Mouse (Mus musculus): ENCODE measurements at regions not wholly inside any gene's neighbourhood (a gene's known extent, or its start where the extent isn't known, plus 50 kb on each side); places are given as distances from the start of the nearest gene placed in this dataset.

DNA sequence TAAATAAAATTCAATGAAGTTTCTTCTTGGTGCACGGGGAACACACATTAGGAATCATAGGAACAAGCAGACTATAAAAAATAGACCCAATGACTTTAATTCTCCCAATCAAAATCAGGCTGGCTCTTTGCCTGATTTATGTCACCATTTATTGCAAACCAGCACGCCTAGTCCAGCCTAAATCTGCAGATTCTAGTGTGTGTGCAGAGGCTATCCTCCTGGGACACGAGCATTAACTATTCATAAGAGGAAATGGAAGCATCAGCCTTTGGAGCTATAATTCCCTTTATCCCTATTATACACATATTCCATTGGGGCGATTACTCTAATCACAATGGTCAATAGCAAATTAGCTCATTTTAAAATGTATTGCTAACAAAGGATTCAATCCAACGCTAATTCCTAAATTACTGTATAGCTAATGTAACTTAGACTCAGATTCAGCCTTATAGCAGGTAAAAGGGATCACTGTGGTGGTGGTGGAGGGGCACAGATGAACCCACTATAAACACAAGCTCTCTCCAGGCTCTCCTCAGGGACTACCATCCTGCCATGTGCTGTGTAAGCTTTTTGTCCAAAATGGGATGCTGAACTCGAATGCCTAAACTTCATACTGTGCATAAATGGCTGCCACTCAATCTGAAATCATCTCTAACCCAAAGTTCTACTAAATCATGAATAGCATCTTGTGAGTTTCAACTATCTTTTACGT, 130.7 kb upstream of the Tmtc1 start:
- no peak for ATAC-seq (replicated peaks; ENCODE audit: insufficient number of reproducible peaks, low FRiP score, low TSS enrichment, low read depth)
- H3K9me3 ChIP-seq (replicated peaks; ENCODE audit: control insufficient read depth, low read length) = no peaks in the 10 kb centered on the region
- no peak overlapping the region for H3K4me2 ChIP-seq (ENCODE audit: low read depth, low read length)
- H3K27me3 ChIP-seq (ENCODE audit: control insufficient read depth, insufficient read depth, low read length) = no peaks in the 10 kb centered on the region
- H3K27ac ChIP-seq (replicated peaks; ENCODE audit: low read depth, low read length) = no peak overlapping the region
- no peak overlapping the region for H3K4me3 ChIP-seq (ENCODE audit: low read depth, low read length)
- H3K36me3 ChIP-seq (replicated peaks; ENCODE audit: control insufficient read depth, insufficient read depth, low read depth, low read length) = no peaks in the 10 kb centered on the region
- H3K4me1 ChIP-seq (ENCODE audit: control insufficient read depth, insufficient read depth, low read length) = no peaks in the 10 kb centered on the region
- WGBS = 81% methylated on average over 7 of the region's 7 CpGs
- no peak for DNase-seq (ENCODE audit: low spot score)
- H3K9ac ChIP-seq (replicated peaks; ENCODE audit: low read length) = no peak overlapping the region

DNA sequence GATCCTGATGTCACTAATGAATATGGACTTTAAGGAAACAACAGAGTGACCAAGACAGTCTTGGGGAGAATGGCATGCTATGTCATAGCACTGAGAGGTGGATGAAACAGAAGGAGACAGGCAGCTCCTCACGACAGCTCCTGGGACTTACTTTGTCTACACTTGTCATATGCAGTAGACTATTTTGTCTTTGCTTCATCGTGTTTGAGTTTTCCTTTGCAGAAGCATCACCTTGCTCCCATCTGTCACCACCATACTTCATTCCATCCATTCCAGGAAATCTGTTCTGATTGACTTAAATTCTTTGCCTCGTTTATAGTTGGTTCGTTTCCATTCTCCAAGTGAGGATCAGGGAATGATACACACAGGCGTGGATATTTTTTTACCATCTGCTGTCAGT, 128.0 kb upstream of the Tmtc1 start:
- Histone ChIP-seq H3K4me1 (ENCODE audit: control insufficient read depth, insufficient read depth, low read length) (no peaks in the 10 kb centered on the region), H3K4me3 (ENCODE audit: low read depth, low read length) (no peak overlapping the region), H3K27me3 (ENCODE audit: control insufficient read depth, insufficient read depth, low read length) (no peaks in the 10 kb centered on the region), H3K36me3 (replicated peaks; ENCODE audit: control insufficient read depth, insufficient read depth, low read depth, low read length) (no peaks in the 10 kb centered on the region), H3K9ac (replicated peaks; ENCODE audit: low read length) (no peak overlapping the region), H3K9me3 (replicated peaks; ENCODE audit: control insufficient read depth, low read length) (no peaks in the 10 kb centered on the region), H3K4me2 (ENCODE audit: low read depth, low read length) (no peak overlapping the region), H3K27ac (replicated peaks; ENCODE audit: low read depth, low read length) (no peak overlapping the region)
- ATAC-seq (replicated peaks; ENCODE audit: insufficient number of reproducible peaks, low FRiP score, low TSS enrichment, low read depth) (no peak), DNase-seq (ENCODE audit: low spot score) (no peak)
- 81% methylated on average over 5 of the region's 5 CpGs for WGBS

DNA sequence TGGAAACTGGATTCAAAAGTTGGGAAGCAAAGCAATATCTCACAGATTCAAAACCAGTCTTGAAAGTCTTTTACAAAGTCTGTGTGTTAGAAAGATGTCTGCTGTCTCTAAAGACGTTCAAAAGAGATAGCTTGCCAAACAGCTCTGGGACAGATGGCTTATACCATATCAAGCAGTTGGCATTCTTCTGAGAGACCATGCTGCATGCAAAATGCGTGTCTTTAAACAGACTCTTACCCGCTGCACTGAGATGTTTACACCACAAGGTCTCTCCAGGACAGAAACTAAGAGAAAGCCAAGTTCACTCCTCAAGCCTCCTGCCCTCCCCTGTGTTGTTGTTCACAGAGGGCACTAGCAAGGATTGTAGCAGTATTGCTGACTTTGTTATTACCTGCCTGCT, 127.5 kb upstream of the Tmtc1 start:
- Histone ChIP-seq H3K36me3 (replicated peaks; ENCODE audit: control insufficient read depth, insufficient read depth, low read depth, low read length) (no peaks in the 10 kb centered on the region), H3K9ac (replicated peaks; ENCODE audit: low read length) (no peak overlapping the region), H3K4me3 (ENCODE audit: low read depth, low read length) (no peak overlapping the region), H3K4me1 (ENCODE audit: control insufficient read depth, insufficient read depth, low read length) (no peaks in the 10 kb centered on the region), H3K27ac (replicated peaks; ENCODE audit: low read depth, low read length) (no peak overlapping the region), H3K9me3 (replicated peaks; ENCODE audit: control insufficient read depth, low read length) (no peaks in the 10 kb centered on the region), H3K4me2 (ENCODE audit: low read depth, low read length) (no peak overlapping the region), H3K27me3 (ENCODE audit: control insufficient read depth, insufficient read depth, low read length) (no peaks in the 10 kb centered on the region)
- WGBS = 73% methylated on average over 3 of the region's 3 CpGs
- DNase-seq (ENCODE audit: low spot score) (no peak), ATAC-seq (replicated peaks; ENCODE audit: insufficient number of reproducible peaks, low FRiP score, low TSS enrichment, low read depth) (no peak)

DNA sequence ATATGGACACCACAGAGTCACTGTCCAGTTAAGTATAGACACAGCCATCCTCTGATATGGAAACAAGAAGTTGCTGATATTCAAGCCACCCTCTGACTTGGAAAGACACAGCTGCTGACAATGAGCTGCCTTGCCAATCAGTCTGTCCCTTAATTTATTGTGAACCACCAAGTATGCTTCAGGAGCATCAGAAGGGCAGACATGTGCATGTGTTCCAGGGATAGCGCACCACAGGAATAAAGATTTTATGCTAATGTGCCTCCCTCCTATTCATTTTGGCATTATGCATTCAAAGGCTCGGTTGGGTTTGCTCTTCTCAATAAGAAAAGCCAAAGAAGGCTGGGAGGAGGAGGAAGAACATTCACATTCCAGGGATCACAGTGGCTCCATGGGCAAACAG, 120.0 kb upstream of the Tmtc1 start:
- Histone ChIP-seq H3K9me3 (replicated peaks; ENCODE audit: control insufficient read depth, low read length) (no peaks in the 10 kb centered on the region), H3K4me3 (ENCODE audit: low read depth, low read length) (no peak overlapping the region), H3K27me3 (ENCODE audit: control insufficient read depth, insufficient read depth, low read length) (no peaks in the 10 kb centered on the region), H3K36me3 (replicated peaks; ENCODE audit: control insufficient read depth, insufficient read depth, low read depth, low read length) (no peaks in the 10 kb centered on the region), H3K4me1 (ENCODE audit: control insufficient read depth, insufficient read depth, low read length) (no peaks in the 10 kb centered on the region), H3K27ac (replicated peaks; ENCODE audit: low read depth, low read length) (no peak overlapping the region), H3K4me2 (ENCODE audit: low read depth, low read length) (no peak overlapping the region), H3K9ac (replicated peaks; ENCODE audit: low read length) (no peak overlapping the region)
- ATAC-seq (replicated peaks; ENCODE audit: insufficient number of reproducible peaks, low FRiP score, low TSS enrichment, low read depth) = no peak
- 74% methylated on average over 2 of the region's 2 CpGs for WGBS
- no peak for DNase-seq (ENCODE audit: low spot score)

DNA sequence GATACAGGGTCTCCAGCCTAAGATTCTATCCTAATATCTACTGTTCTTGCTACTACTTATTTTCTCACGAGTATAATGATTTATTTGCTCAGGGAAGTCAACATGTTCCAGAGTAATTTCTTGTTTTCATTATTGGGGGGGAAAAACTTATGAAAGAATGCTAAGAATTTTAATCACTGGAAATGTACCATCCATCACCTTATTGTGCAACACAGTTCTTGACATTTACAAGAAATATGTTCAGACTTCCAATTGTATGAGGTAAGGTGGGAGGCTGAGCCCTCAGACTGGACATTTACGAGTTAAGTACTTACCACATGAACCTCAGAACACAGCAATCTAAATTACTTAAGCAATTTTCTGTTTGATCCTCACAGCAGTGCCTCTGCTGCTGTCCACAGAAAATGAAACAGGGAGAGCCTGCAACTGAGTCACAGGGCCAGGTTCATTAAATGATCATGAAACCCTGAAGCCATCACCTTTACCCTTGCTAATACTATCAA, 118.1 kb upstream of the Tmtc1 start:
- DNase-seq (ENCODE audit: low spot score) = no peak
- no peaks in the 10 kb centered on the region for H3K9me3 ChIP-seq (replicated peaks; ENCODE audit: control insufficient read depth, low read length)
- H3K9ac ChIP-seq (replicated peaks; ENCODE audit: low read length) = no peak overlapping the region
- no peak for ATAC-seq (replicated peaks; ENCODE audit: insufficient number of reproducible peaks, low FRiP score, low TSS enrichment, low read depth)
- WGBS = 55% methylated on average over 2 of the region's 2 CpGs
- H3K4me3 ChIP-seq (ENCODE audit: low read depth, low read length) = no peak overlapping the region
- no peak overlapping the region for H3K27ac ChIP-seq (replicated peaks; ENCODE audit: low read depth, low read length)
- H3K4me2 ChIP-seq (ENCODE audit: low read depth, low read length) = no peak overlapping the region
- no peaks in the 10 kb centered on the region for H3K36me3 ChIP-seq (replicated peaks; ENCODE audit: control insufficient read depth, insufficient read depth, low read depth, low read length)
- H3K27me3 ChIP-seq (ENCODE audit: control insufficient read depth, insufficient read depth, low read length) = no peaks in the 10 kb centered on the region
- H3K4me1 ChIP-seq (ENCODE audit: control insufficient read depth, insufficient read depth, low read length) = no peaks in the 10 kb centered on the region

DNA sequence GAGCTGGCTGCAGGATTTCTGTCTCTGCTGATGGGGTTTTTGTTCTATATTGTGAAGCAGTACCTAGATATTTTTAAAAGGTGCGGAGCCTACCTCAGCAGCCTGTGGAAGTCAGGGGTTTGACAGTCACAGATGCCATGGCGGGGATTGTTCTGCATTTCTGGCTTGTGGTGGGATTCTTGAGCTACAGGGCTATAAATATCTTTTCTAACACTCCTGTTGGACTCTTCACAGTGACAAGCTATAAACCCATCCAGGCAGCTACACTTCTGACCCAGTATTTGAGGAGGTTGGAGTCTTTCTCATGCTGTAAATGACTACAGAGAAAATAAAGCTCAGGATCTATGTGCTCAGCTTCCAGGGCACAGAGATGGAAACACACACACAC, 112.3 kb upstream of the Tmtc1 start:
- no peaks in the 10 kb centered on the region for H3K27me3 ChIP-seq (ENCODE audit: control insufficient read depth, insufficient read depth, low read length)
- H3K9me3 ChIP-seq (replicated peaks; ENCODE audit: control insufficient read depth, low read length) = no peaks in the 10 kb centered on the region
- DNase-seq (ENCODE audit: low spot score) (no peak), ATAC-seq (replicated peaks; ENCODE audit: insufficient number of reproducible peaks, low FRiP score, low TSS enrichment, low read depth) (no peak)
- H3K9ac ChIP-seq (replicated peaks; ENCODE audit: low read length) = no peak overlapping the region
- no peaks in the 10 kb centered on the region for H3K4me1 ChIP-seq (ENCODE audit: control insufficient read depth, insufficient read depth, low read length)
- no peaks in the 10 kb centered on the region for H3K36me3 ChIP-seq (replicated peaks; ENCODE audit: control insufficient read depth, insufficient read depth, low read depth, low read length)
- H3K4me3 ChIP-seq (ENCODE audit: low read depth, low read length) = no peak overlapping the region
- H3K4me2 ChIP-seq (ENCODE audit: low read depth, low read length) = no peak overlapping the region
- H3K27ac ChIP-seq (replicated peaks; ENCODE audit: low read depth, low read length) = no peak overlapping the region
- WGBS = 85% methylated on average over 2 of the region's 2 CpGs

DNA sequence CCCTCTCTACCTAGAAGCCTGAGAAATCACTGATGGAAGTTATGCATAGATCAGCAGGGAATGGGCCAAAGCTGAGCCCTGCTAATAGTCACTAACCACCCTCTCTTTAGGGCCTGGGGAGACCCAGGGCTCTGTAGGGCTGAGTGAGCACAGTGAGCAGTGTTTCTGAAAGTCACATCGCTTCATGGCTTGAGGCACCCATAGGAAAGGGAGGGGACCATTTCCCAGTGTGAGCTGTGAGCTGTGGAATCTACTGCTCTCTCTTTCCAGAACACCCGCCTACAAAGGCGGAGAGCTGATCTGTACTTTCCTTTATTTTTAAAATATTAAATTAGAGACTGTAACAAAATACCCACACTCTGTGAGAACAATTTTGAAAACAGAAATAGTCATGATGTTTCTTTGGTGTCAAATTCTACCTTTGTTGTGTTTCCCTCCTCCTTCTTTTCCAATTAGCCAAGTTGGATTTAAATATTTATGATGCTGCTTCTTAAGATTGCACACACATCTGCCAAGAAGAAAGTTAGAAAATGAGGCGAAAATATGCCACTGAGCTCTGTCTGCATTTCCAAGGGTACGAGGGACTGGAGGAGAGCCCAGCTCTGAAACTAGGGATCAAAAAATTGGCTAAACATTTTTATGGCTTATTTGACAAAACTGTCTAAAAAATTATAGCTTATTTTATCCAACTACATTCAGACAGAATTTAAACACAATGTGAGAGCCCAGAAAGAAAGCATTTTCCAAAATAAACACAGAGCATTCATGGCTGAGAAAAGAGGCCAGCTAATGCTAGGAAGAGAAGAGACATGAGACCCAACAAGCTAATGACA, 111.7 kb upstream of the Tmtc1 start:
- H3K4me1 ChIP-seq (ENCODE audit: control insufficient read depth, insufficient read depth, low read length) = no peaks in the 10 kb centered on the region
- H3K27me3 ChIP-seq (ENCODE audit: control insufficient read depth, insufficient read depth, low read length) = no peaks in the 10 kb centered on the region
- no peak overlapping the region for H3K4me2 ChIP-seq (ENCODE audit: low read depth, low read length)
- DNase-seq (ENCODE audit: low spot score) = no peak
- H3K9me3 ChIP-seq (replicated peaks; ENCODE audit: control insufficient read depth, low read length) = no peaks in the 10 kb centered on the region
- no peak overlapping the region for H3K4me3 ChIP-seq (ENCODE audit: low read depth, low read length)
- 0 out of 2 replicates have a peak, but pooled peaks have one; percentile 34 for ATAC-seq (replicated peaks; ENCODE audit: insufficient number of reproducible peaks, low FRiP score, low TSS enrichment, low read depth)
- H3K36me3 ChIP-seq (replicated peaks; ENCODE audit: control insufficient read depth, insufficient read depth, low read depth, low read length) = no peaks in the 10 kb centered on the region
- H3K9ac ChIP-seq (replicated peaks; ENCODE audit: low read length) = no peak overlapping the region
- 80% methylated on average over 5 of the region's 5 CpGs for WGBS
- H3K27ac ChIP-seq (replicated peaks; ENCODE audit: low read depth, low read length) = no peak overlapping the region

DNA sequence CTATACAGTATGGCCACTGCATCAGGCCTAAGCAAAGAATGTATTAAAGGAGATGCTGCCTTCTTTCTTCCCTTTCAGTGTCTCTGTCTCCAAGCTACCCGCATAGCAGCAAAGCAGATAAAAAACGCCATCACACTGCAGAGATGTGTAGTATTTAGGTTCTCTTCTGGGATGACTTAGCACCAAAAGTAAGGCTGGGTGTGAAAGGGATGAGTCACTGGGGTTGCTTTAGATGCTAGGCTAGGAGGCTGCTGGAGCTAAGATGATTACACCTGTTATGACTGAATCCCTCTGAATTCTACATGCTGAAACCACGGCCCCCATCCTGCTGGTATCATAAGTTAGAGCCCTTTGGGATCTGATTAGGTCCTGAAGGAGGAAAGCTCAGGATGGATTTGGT, 110.3 kb upstream of the Tmtc1 start:
- no peaks in the 10 kb centered on the region for H3K36me3 ChIP-seq (replicated peaks; ENCODE audit: control insufficient read depth, insufficient read depth, low read depth, low read length)
- H3K4me2 ChIP-seq (ENCODE audit: low read depth, low read length) = no peak overlapping the region
- WGBS = 91% methylated on average over 3 of the region's 3 CpGs
- ATAC-seq (replicated peaks; ENCODE audit: insufficient number of reproducible peaks, low FRiP score, low TSS enrichment, low read depth) (no peak), DNase-seq (ENCODE audit: low spot score) (no peak)
- H3K4me1 ChIP-seq (ENCODE audit: control insufficient read depth, insufficient read depth, low read length) = no peaks in the 10 kb centered on the region
- H3K9ac ChIP-seq (replicated peaks; ENCODE audit: low read length) = no peak overlapping the region
- H3K27ac ChIP-seq (replicated peaks; ENCODE audit: low read depth, low read length) = no peak overlapping the region
- H3K4me3 ChIP-seq (ENCODE audit: low read depth, low read length) = no peak overlapping the region
- H3K27me3 ChIP-seq (ENCODE audit: control insufficient read depth, insufficient read depth, low read length) = no peaks in the 10 kb centered on the region
- no peaks in the 10 kb centered on the region for H3K9me3 ChIP-seq (replicated peaks; ENCODE audit: control insufficient read depth, low read length)

Data from embryonic facial prominence, embryonic 11.5 days (tissue).